Mouse (Mus musculus): ENCODE results near the gene Galnt18. TPM values are rescaled to one million over a fixed set of nuclear protein-coding genes. Genes with fewer than 3 reads are reported as not detected.

Gene Galnt18
- polyA plus RNA-seq, 1 experiment, result 13.6 TPM

DNA sequence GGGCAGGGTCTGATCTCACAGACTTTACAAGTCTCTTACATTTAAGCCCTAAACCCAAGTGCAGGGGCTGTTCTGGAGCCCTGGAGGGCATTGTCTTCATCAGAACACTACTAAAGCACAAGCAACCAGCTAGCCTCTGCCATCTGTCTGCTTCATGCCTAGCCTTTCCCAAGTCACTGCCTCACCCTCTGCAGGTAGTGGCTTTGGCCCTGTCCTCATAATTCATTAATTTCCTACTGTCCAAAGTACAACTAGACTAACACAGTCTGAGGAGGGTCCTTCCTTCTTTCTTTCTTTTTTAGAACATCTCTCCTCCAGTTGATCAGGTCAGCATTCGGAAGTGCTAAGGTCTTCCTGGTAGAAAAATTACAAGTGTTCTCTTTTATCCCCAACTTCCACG lies 2.6 kb downstream of the Galnt18 start:
- H3K27me3 ChIP-seq (ENCODE audit: control insufficient read depth, insufficient read depth, low read length), result no peaks in the 10 kb centered on the region; the same call in 1 of the 2 replicates
- no peak for DNase-seq
- WGBS, result 79% methylated on average over 2 of the region's 2 CpGs
- TF ChIP-seq POLR2A (IDR thresholded peaks at IDR 0.05; ENCODE audit: control insufficient read depth, extremely low read depth, insufficient read depth, low read length, poor library complexity) (no peak), CTCF (IDR thresholded peaks at IDR 0.05; ENCODE audit: borderline replicate concordance, control insufficient read depth, extremely low read depth, insufficient read depth, low read length, poor library complexity) (no peak)
- no peak overlapping the region for H3K27ac ChIP-seq (ENCODE audit: control insufficient read depth, insufficient read depth, low read length)
- H3K4me3 ChIP-seq (ENCODE audit: control insufficient read depth, insufficient read depth, low read length), result no peak overlapping the region
- H3K4me1 ChIP-seq (replicated peaks; ENCODE audit: control insufficient read depth, insufficient read depth, low read length), result no peaks in the 10 kb centered on the region
- H3K36me3 ChIP-seq (ENCODE audit: control insufficient read depth, insufficient read depth, low read length), result no peaks in the 10 kb centered on the region

DNA sequence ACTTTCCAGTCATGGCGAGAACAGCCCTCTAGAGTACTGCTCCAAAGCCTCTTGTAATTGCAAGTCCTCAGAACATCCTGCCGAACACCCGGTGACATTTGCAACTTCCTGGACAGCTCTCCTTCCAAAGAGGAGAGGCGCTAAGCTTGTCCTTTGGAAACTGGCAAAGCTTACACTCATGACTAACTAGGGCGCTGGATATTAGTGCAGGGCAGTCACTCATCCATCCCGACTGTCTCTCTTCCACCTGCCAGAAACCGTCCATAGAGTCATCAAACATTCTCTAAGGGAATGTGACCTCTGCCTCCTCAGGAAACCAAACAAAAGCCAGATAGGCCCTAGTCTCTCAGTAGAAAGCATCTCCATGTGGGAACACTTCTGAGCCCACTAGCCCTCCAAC lies 3.6 kb downstream of the Galnt18 start:
- TF ChIP-seq CTCF (IDR thresholded peaks at IDR 0.05; ENCODE audit: borderline replicate concordance, control insufficient read depth, extremely low read depth, insufficient read depth, low read length, poor library complexity), result no peak
- no peak for TF ChIP-seq POLR2A (IDR thresholded peaks at IDR 0.05; ENCODE audit: control insufficient read depth, extremely low read depth, insufficient read depth, low read length, poor library complexity)

DNA sequence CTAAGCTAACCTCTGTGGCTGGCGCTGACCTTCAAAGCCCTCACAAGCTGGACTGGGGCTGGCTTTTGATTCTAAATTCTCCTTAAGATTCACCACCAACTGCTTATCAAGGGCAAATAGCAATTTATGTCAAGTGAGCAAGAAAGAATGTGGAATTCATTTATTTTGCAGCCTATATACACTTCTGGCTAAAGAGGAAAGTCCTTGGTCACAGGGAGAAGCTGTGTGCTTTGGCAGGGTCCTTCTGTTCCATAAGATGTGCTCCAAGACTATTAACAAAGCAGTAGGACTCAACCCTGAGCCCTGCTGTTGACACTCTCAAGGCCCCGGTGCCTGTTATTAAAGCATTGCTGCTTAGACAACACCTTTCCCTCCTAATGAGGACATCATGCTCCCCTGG lies 7.4 kb downstream of the Galnt18 start:
- TF ChIP-seq POLR2A (IDR thresholded peaks at IDR 0.05; ENCODE audit: control insufficient read depth, extremely low read depth, insufficient read depth, low read length, poor library complexity) (no peak), CTCF (IDR thresholded peaks at IDR 0.05; ENCODE audit: borderline replicate concordance, control insufficient read depth, extremely low read depth, insufficient read depth, low read length, poor library complexity) (no peak)
- no peak for DNase-seq
- 88% methylated on average over 2 of the region's 2 CpGs for WGBS

More for the DNA sequence above, 3.6 kb downstream of the Galnt18 start:
- Histone ChIP-seq H3K36me3 (ENCODE audit: control insufficient read depth, insufficient read depth, low read length) (no peaks in the 10 kb centered on the region), H3K4me1 (replicated peaks; ENCODE audit: control insufficient read depth, insufficient read depth, low read length) (no peaks in the 10 kb centered on the region), H3K27me3 (ENCODE audit: control insufficient read depth, insufficient read depth, low read length) (no peaks in the 10 kb centered on the region; the same call in 1 of the 2 replicates), H3K27ac (ENCODE audit: control insufficient read depth, insufficient read depth, low read length) (no peak overlapping the region), H3K4me3 (ENCODE audit: control insufficient read depth, insufficient read depth, low read length) (no peak overlapping the region)
- DNase-seq, result no peak
- 68% methylated on average over 7 of the region's 7 CpGs for WGBS

DNA sequence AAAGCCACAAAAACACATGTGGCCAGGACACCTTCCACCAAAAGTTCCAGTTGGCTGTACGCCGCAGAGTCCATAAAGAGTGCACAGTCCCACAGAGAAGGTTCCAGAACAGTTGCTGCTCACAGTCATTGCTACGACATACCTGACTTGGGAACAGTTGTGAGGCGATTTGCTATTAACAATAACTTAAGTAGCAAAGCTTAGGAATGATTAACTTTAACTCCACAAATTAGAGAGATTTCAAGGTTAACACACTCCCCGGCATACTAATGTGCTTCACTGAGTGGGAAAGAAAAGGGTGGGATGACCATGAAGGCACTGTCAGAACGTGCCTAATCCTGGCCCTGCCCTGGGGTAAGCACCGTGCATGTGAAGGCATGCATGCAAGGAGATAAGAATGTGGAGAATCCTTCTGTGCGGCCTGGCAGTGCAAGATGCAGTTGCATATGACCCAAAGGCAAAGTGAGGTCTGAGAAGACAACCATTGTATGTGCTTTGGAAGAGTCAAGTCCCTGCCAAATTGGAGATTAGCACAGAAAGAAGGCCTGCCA lies 8.5 kb downstream of the Galnt18 start:
- Histone ChIP-seq H3K27ac (ENCODE audit: control insufficient read depth, insufficient read depth, low read length) (no peak overlapping the region), H3K4me3 (ENCODE audit: control insufficient read depth, insufficient read depth, low read length) (no peak overlapping the region), H3K4me1 (replicated peaks; ENCODE audit: control insufficient read depth, insufficient read depth, low read length) (no peaks in the 10 kb centered on the region), H3K36me3 (ENCODE audit: control insufficient read depth, insufficient read depth, low read length) (no peaks in the 10 kb centered on the region), H3K27me3 (ENCODE audit: control insufficient read depth, insufficient read depth, low read length) (no peaks in the 10 kb centered on the region)
- TF ChIP-seq CTCF (IDR thresholded peaks at IDR 0.05; ENCODE audit: borderline replicate concordance, control insufficient read depth, extremely low read depth, insufficient read depth, low read length, poor library complexity) (no peak), POLR2A (IDR thresholded peaks at IDR 0.05; ENCODE audit: control insufficient read depth, extremely low read depth, insufficient read depth, low read length, poor library complexity) (no peak)
- no peak for DNase-seq
- 91% methylated on average over 8 of the region's 8 CpGs for WGBS

More for the DNA sequence above, 7.4 kb downstream of the Galnt18 start:
- H3K27ac ChIP-seq (ENCODE audit: control insufficient read depth, insufficient read depth, low read length), result no peak overlapping the region
- no peaks in the 10 kb centered on the region for H3K36me3 ChIP-seq (ENCODE audit: control insufficient read depth, insufficient read depth, low read length)
- H3K4me1 ChIP-seq (replicated peaks; ENCODE audit: control insufficient read depth, insufficient read depth, low read length), result no peaks in the 10 kb centered on the region
- H3K27me3 ChIP-seq (ENCODE audit: control insufficient read depth, insufficient read depth, low read length), result no peaks in the 10 kb centered on the region
- no peak overlapping the region for H3K4me3 ChIP-seq (ENCODE audit: control insufficient read depth, insufficient read depth, low read length)

DNA sequence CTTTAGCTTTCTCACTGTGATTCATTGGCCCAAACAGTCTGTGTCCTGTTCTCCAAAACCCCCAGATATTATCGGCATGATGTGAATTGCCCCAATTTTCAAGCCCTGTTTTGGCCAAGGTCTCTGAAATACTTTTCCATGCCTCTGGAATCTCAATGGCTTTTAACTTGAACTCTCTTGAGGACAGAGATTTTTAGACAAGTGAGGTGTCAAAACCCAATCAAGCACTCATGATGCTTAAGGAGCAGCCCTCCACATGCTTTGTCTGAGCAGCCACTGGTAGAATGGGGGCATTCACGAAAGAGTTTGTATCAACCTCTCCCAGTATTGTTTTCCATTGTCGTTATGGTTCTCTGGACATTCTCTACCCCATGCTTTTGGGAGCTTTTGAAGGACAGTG lies 9.2 kb downstream of the Galnt18 start:
- no peak overlapping the region for H3K4me3 ChIP-seq (ENCODE audit: control insufficient read depth, insufficient read depth, low read length)
- H3K27ac ChIP-seq (ENCODE audit: control insufficient read depth, insufficient read depth, low read length), result no peak overlapping the region
- no peaks in the 10 kb centered on the region for H3K36me3 ChIP-seq (ENCODE audit: control insufficient read depth, insufficient read depth, low read length)
- no peak for DNase-seq
- TF ChIP-seq CTCF (IDR thresholded peaks at IDR 0.05; ENCODE audit: borderline replicate concordance, control insufficient read depth, extremely low read depth, insufficient read depth, low read length, poor library complexity) (no peak), POLR2A (IDR thresholded peaks at IDR 0.05; ENCODE audit: control insufficient read depth, extremely low read depth, insufficient read depth, low read length, poor library complexity) (no peak)
- no peaks in the 10 kb centered on the region for H3K27me3 ChIP-seq (ENCODE audit: control insufficient read depth, insufficient read depth, low read length)
- 83% methylated on average over 3 of the region's 3 CpGs for WGBS
- H3K4me1 ChIP-seq (replicated peaks; ENCODE audit: control insufficient read depth, insufficient read depth, low read length), result no peaks in the 10 kb centered on the region

DNA sequence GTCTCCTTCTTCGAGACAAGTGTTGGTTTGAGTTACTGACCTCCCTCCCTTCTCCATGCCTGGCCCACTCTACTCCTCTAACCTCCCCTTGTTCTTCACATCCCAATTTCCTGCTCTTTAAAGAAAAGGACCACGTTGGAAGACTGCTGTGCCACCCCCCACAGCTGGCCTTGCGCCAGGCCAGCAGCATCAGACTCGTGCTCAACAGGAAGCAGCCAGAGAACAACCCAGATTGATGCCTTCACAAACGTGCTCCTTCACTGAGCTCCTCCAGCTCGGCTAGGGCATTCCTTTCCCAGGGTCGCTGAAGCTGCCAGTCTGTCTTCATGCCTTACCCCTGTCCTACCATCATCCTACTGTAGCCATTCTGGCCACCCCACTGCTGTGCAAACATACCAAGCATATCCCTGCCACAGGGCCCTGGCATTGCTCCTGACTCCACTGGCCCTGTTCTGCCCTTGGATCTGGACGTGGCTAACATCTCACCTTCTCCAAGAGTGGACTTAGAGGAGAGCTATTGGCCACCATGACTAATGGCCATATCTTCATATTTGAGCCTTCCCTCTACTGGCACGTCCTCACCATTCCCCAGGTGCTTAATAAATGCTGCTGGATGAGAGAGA lies 13.5 kb downstream of the Galnt18 start:
- H3K4me1 ChIP-seq (replicated peaks; ENCODE audit: control insufficient read depth, insufficient read depth, low read length), result no peaks in the 10 kb centered on the region
- no peak for DNase-seq
- TF ChIP-seq CTCF (IDR thresholded peaks at IDR 0.05; ENCODE audit: borderline replicate concordance, control insufficient read depth, extremely low read depth, insufficient read depth, low read length, poor library complexity) (no peak), POLR2A (IDR thresholded peaks at IDR 0.05; ENCODE audit: control insufficient read depth, extremely low read depth, insufficient read depth, low read length, poor library complexity) (no peak)
- H3K36me3 ChIP-seq (ENCODE audit: control insufficient read depth, insufficient read depth, low read length), result no peaks in the 10 kb centered on the region
- H3K4me3 ChIP-seq (ENCODE audit: control insufficient read depth, insufficient read depth, low read length), result no peak overlapping the region
- H3K27ac ChIP-seq (ENCODE audit: control insufficient read depth, insufficient read depth, low read length), result no peak overlapping the region
- WGBS, result 59% methylated on average over 9 of the region's 9 CpGs
- H3K27me3 ChIP-seq (ENCODE audit: control insufficient read depth, insufficient read depth, low read length), result no peaks in the 10 kb centered on the region
